Mouse (Mus musculus): ENCODE results near the gene Hbb-y.
"Not testable (repeated sequence)": the region's sequence is repeated elsewhere in the genome, so short reads cannot be mapped to it uniquely, and the experiment has no call there.

Gene Hbb-y

DNA sequence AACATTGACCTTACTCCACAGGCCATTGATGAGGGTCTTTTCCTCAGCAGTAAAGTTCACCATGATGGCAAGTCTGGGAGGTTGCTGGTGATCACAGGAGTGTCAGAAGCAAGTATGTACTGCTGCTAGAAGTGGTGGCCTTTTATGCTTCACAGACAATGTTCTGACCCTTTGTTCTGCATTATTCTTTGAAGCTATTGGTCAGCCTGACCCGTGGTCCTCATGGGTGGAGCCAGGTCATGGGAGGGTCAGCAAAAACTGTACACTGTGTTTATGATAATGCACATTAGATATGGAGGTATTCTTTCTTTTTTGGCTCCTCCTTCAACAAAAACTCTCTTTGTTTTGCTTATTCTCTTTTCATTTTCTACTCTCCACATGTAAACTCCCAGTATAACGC lies at the start of gene Hbb-y:
Gene Hbb-y (minus strand): TSS at position 127 of the 400 bp plus-strand sequence.
- no peak for DNase-seq

GRCm38 (mm10) chr7:103894385-103894784 lies 41.4 kb upstream of the Hbb-y start, which contains the start of gene Olfr64:
Gene Olfr64 (minus strand): TSS chr7:103894485.
- DNase-seq: no peak

GRCm38 (mm10) chr7:103886152-103886551 lies 33.1 kb upstream of the Hbb-y start, which contains the start of gene Olfr66:
Gene Olfr66 (minus strand): TSS chr7:103886252.
- DNase-seq: no peak

- DNase-seq: no peak
Measured at GRCm38 (mm10) chr7:103877093-103877492, 24.1 kb upstream of the Hbb-y start.

DNA sequence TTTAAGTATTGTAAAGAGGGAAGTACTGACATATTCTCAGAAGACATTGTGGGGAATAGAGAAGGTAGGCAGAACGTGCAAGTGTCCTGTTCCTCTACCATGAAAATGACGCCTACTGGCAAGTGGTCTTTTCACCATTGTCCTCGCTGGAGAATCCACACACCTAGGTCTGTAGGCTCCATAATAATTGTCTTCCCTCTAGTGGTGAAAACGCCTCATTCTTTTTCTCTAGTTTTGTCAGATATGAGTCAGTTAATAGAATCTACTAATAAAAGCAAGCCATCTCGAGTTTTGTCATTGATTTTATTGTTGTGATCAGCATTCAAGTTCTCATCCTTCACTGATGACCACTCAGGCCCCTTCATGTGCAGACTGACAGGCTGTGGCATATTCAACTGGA lies 21.4 kb upstream of the Hbb-y start:
- no peak for DNase-seq

- DNase-seq: no peak
Measured at GRCm38 (mm10) chr7:103873064-103873463, 20.0 kb upstream of the Hbb-y start.

DNA sequence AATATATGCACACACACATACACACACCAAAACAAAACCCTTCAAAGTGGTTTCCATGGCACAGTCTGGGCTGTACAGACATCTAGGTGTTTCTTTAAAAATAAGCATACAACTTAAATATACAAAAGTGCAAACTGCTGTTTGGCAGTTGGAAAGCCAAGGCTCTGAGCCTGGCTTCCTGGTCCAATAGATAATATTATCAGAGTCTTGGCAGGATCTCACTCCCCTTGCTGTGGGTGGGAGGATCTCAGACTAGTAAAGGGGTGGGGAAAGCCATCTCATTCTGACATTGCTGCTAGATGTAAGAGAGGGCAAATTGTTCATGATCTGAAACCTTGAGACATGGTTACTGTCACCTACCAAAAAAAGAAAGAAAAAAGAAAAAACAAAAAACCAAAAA lies 17.7 kb upstream of the Hbb-y start:
- DNase-seq: no peak

DNA sequence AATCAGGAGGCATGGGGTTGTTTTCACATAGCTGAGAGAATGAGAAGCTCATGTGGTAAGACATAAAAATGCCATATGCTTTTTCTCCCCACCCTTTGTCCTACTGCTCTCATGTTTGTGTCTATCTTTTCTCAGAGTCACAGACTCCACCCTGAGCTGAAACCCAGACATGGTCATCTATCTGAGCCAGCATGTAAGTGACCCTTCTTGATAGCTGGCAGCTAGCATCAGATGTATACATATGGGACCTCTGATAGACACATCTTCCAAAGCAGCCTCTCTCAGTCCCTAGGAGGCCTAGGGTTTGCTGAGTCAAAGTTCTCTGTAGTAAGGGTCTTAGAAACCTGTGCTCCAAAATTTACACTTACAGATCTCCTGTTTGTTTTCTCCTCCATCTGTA lies 12.7 kb upstream of the Hbb-y start:
- no peak for DNase-seq

GRCm38 (mm10) chr7:103861531-103861930 lies 8.5 kb upstream of the Hbb-y start:
- no peak for DNase-seq

DNA sequence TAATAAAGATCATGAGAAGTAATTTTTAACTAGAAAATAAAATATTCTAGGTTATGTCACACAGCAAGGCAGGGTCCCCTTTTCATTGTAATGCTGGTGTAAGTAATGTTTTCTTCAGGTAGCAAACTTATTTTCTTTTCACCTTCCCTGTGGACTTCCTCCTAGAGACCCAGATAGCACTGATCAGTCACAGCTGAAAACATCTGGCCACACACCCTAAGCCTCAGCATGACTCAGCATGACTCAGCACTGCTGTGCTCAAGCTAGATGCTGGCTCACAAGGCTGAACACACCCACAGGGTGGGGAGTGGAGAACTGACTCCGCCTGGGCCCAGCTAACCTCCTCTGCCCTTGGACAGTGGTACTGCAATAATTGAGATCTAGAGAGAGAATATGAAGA lies 7.8 kb upstream of the Hbb-y start:
- DNase-seq: no peak

DNA sequence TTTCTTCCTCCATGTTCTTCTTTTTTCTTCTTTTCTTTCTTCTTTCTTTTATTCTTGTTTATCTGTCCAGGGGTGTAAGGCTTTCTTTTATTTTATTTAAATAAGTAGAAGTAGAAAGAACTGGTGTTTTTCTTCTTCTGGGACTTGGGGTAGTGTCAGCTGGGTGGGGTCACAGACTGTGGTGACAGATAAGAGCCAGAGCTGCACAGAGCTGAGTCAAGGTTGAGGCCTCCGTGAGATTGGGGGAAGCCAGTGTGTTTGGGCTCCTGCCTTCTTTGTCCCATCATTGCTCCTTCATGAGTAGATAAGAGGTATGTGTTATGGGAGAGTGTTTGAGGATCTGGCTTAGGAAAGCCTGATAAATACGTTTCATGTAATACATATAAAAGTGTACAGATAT lies 6.1 kb upstream of the Hbb-y start:
- no peak for DNase-seq

- DNase-seq: no peak
Measured at GRCm38 (mm10) chr7:103854669-103855068, 1.7 kb upstream of the Hbb-y start.

GRCm38 (mm10) chr7:103844525-103845325 lies 8.3 kb downstream of the Hbb-y start:
- no peak for DNase-seq

DNA sequence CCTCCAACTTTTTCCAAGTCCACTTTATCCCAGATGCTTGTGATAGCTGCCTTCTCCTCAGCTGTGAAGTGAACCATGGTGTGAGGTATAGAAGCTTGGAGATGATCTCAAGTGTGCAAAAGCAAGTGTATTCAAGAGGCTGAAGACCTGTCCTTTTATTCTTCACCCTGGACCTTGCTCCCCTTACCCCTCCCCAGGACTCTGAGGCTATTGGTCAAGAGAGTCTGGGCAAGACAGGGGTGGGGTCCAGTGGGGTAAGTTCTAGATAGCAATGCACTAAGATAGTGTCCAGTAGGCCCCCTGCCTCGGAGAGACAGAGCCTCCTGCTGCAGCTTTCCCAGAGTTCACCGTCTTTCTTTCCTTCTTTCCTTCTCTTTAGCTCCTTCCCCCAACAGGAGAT lies 10.0 kb downstream of the Hbb-y start, which contains the start of gene Hbb-bh1:
Gene Hbb-bh1 (minus strand): TSS at position 131 of the 400 bp plus-strand sequence.
- no peak for DNase-seq

- no peak for DNase-seq
Measured at GRCm38 (mm10) chr7:103840268-103840667, 12.7 kb downstream of the Hbb-y start, which contains the start of gene Hbb-bh2. Gene Hbb-bh2 (minus strand): TSS chr7:103840520.

DNA sequence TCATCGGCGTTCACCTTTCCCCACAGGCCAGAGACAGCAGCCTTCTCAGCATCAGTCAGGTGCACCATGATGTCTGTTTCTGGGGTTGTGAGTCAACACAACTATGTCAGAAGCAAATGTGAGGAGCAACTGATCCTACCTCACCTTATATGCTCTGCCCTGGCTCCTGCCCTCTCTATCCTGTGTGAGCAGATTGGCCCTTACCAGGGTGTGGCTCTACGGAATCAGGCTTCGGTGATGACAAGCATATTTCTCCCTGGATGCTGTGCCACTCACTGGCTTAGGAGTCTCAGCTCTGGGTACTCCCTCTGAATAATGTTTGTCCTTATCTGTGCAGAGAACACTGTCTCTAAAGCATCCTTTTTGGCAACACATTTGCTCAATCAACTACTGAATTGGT lies 25.2 kb downstream of the Hbb-y start, which contains the start of gene Hbb-bs:
Gene Hbb-bs (minus strand): TSS at position 289 of the 400 bp plus-strand sequence.
- DNase-seq: no peak

- not testable (repeated sequence) for DNase-seq
Measured at GRCm38 (mm10) chr7:103827139-103827538, 25.9 kb downstream of the Hbb-y start.

DNA sequence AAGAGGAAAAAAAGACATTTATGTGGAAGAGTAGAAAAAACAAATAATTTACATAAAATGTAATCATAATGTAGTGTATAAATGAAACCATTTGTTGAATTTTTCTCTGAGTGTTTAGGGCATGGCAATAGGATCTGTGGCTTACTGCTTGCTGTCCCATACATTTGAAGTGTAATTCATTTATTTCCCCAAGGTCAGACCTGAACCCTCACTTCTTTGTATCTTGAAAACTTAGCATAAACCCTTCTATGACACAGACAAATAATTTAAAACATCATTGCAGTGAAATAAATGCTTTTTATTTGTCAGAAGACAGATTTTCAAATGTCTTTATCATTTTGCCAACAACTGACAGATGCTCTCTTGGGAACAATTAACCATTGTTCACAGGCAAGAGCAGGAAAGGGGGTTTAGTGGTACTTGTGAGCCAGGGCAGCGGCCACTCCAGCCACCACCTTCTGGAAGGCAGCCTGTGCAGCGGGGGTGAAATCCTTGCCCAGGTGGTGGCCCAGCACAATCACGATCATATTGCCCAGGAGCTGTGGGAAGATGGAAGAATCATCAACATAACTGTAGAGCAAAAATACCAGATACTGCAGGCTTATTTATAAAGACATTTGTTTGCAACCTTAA lies 26.6 kb downstream of the Hbb-y start:
- no peak for DNase-seq

GRCm38 (mm10) chr7:103825536-103826254 lies 27.3 kb downstream of the Hbb-y start:
- no peak for DNase-seq

GRCm38 (mm10) chr7:103824597-103824996 lies 28.4 kb downstream of the Hbb-y start:
- DNase-seq: no peak

DNA sequence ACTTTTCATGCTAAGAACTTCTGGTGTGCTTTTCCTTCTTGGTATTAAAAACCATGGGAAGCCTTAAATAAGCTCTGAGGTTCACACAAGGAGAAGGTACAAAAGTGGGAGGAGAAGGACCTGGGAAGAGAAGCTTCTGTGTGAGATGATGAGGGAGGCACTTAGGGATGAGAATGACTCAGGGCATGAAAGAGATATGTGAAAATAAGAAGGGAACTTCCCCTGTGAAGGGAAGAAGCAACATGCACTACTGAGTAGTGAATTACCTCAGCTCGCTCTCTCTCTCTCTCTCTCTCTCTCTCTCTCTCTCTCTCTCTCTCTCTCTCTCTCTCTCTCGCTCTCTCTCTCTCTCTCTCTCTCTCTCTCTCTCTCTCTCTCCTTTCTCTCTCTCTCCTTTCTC lies 37.9 kb downstream of the Hbb-y start:
- not testable (repeated sequence) for DNase-seq

- no peak for DNase-seq
Measured at GRCm38 (mm10) chr7:103813766-103814165, 39.2 kb downstream of the Hbb-y start, which contains the start of gene Hbb-bt. Gene Hbb-bt (minus strand): TSS chr7:103813996.

DNA sequence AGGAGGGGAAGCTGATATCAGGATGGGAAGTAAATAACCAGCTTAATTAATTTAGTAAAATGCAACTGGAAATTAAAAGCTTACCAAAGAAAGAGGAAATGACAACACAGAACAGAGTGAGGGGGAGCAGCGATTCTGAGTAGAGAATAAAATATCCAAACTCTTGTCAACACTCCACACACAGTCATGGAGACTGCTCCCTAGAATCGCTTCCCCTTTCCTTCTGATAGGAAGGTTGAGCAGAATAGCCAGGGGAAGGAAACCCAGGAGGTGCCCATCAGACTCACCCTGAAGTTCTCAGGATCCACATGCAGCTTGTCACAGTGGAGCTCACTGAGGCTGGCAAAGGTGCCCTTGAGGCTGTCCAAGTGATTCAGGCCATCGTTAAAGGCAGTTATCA lies 39.9 kb downstream of the Hbb-y start:
- DNase-seq: not testable (repeated sequence)

Measured in lung, postnatal 4 days (tissue).